Mouse (Mus musculus) CH12.LX (cell line): ENCODE results near the gene Hpse. TPM values are rescaled to one million over a fixed set of nuclear protein-coding genes. Genes with fewer than 3 reads are reported as not detected.
A peak's percentile ranks its signal among the peaks of the same experiment; 100 is the strongest.

Experiments
- DNase-seq: peaks from one replicate; pipeline ENCODE4 v3.0.0-alpha.2; 2013; ENCODE audit errors: extremely low read depth
- H3K27ac ChIP-seq: 2 replicates; pipeline ENCODE4 v1.5.1; 2012; ENCODE audit warnings: low read depth, mild to moderate bottlenecking, control low read depth, moderate library complexity; ENCODE audit not compliant: insufficient read depth
- H3K27me3 ChIP-seq: replicated peaks from 2 replicates; pipeline ENCODE3; 2012; ENCODE audit warnings: inconsistent platforms
- H3K36me3 ChIP-seq, 2 experiments: replicated peaks in 1 of 2; 2 replicates each; pipeline versions ENCODE3 to v1.6.1; 2012; ENCODE audit warnings: inconsistent platforms in 1 of 2, low read length in 1 of 2, mild to moderate bottlenecking in 1 of 2, mixed read lengths in 1 of 2, moderate library complexity in 1 of 2; ENCODE audit not compliant: control insufficient read depth in 1 of 2, insufficient read depth in 1 of 2
- H3K4me1 ChIP-seq, 2 experiments: 2 replicates each; pipeline ENCODE4 v1.6.1; 2012; ENCODE audit warnings: inconsistent platforms in 1 of 2, moderate library complexity in 1 of 2; ENCODE audit not compliant: insufficient read depth in 2 of 2, control insufficient read depth in 1 of 2
- H3K4me2 ChIP-seq: 2 replicates; pipeline ENCODE4 v1.6.1; 2012; ENCODE audit warnings: low read depth, mild to moderate bottlenecking, control low read depth; ENCODE audit not compliant: poor library complexity, insufficient read depth, severe bottlenecking
- H3K4me3 ChIP-seq, 3 experiments: fragments of 150-350 bp in 1 of 3; sonication (generic) in 1 of 3; replicated peaks in 1 of 3; 2 replicates each; pipeline versions ENCODE3 to v1.5.1; 2011 to 2012; ENCODE audit warnings: low read depth in 2 of 3, low read length in 2 of 3, mild to moderate bottlenecking in 2 of 3, moderate library complexity in 2 of 3, control low read depth in 1 of 3, improper control_type of control experiment in 1 of 3, inconsistent platforms in 1 of 3, mixed read lengths in 1 of 3; ENCODE audit not compliant: poor library complexity in 1 of 3
- H3K79me2 ChIP-seq: replicated peaks from 2 replicates; pipeline ENCODE4 v1.6.1; 2012; ENCODE audit warnings: mild to moderate bottlenecking, moderate library complexity; ENCODE audit not compliant: control insufficient read depth, poor library complexity, insufficient read depth, severe bottlenecking; ENCODE audit errors: extremely low read depth
- H3K9ac ChIP-seq: 2 replicates; pipeline ENCODE4 v1.6.1; 2012; ENCODE audit warnings: low read depth, mild to moderate bottlenecking, control low read depth, moderate library complexity; ENCODE audit not compliant: insufficient read depth
- H3K9me3 ChIP-seq: replicated peaks from 2 replicates; pipeline ENCODE3; 2012; ENCODE audit warnings: low read length, inconsistent platforms, mixed read lengths
- BHLHE40 ChIP-seq: IDR thresholded peaks from 2 replicates; pipeline ENCODE4 v1.6.1; 2011; ENCODE audit warnings: mild to moderate bottlenecking, low read depth, low read length, improper control_type of control experiment
- CHD1 ChIP-seq: IDR thresholded peaks from 2 replicates; pipeline ENCODE4 v1.6.1; 2012; ENCODE audit warnings: low read depth, low read length, improper control_type of control experiment, inconsistent platforms
- CHD2 ChIP-seq: IDR thresholded peaks from 2 replicates; pipeline ENCODE4 v1.6.1; 2011; ENCODE audit warnings: low read length, improper control_type of control experiment
- CTCF ChIP-seq, 2 experiments: IDR thresholded peaks in 1 of 2; conservative IDR thresholded peaks in 1 of 2; 2 replicates each; pipeline ENCODE4 v1.5.1; 2011 to 2012; ENCODE audit warnings: low read depth in 2 of 2, low read length in 2 of 2, improper control_type of control experiment in 1 of 2, inconsistent platforms in 1 of 2, mild to moderate bottlenecking in 1 of 2, moderate library complexity in 1 of 2
- ELF1 ChIP-seq: IDR thresholded peaks from 2 replicates; pipeline ENCODE4 v1.6.1; 2014; ENCODE audit warnings: low read depth, mild to moderate bottlenecking, inconsistent platforms, low read length, improper control_type of control experiment
- EP300 ChIP-seq: IDR thresholded peaks from 2 replicates; pipeline ENCODE4 v1.6.1; 2011; ENCODE audit warnings: low read length, improper control_type of control experiment
- ETS1 ChIP-seq: conservative IDR thresholded peaks from 2 replicates; pipeline ENCODE4 v1.6.1; 2012; ENCODE audit warnings: low read depth, mild to moderate bottlenecking, inconsistent platforms, low read length, improper control_type of control experiment, moderate library complexity
- GABPA ChIP-seq: IDR thresholded peaks from 2 replicates; pipeline ENCODE4 v1.6.1; 2012; ENCODE audit warnings: low read depth, low read length, improper control_type of control experiment, inconsistent platforms; ENCODE audit not compliant: insufficient replicate concordance
- HCFC1 ChIP-seq: IDR thresholded peaks from 2 replicates; pipeline ENCODE4 v1.6.1; 2012; ENCODE audit warnings: low read depth, mild to moderate bottlenecking, inconsistent platforms, low read length, improper control_type of control experiment
- IRF4 ChIP-seq: IDR thresholded peaks from 2 replicates; pipeline ENCODE4 v1.6.1; 2014; ENCODE audit warnings: low read depth, mild to moderate bottlenecking, inconsistent platforms, low read length, improper control_type of control experiment
- JUN ChIP-seq: IDR thresholded peaks from 2 replicates; pipeline ENCODE4 v1.6.1; 2011; ENCODE audit warnings: low read depth, mild to moderate bottlenecking, low read length, improper control_type of control experiment, moderate library complexity; ENCODE audit not compliant: insufficient read depth
- JUND ChIP-seq: conservative IDR thresholded peaks from 2 replicates; pipeline ENCODE4 v1.6.1; 2011; ENCODE audit warnings: low read depth, low read length, improper control_type of control experiment
- KAT2A ChIP-seq: IDR thresholded peaks from 2 replicates; pipeline ENCODE4 v1.6.1; 2012; ENCODE audit warnings: low read length, improper control_type of control experiment, inconsistent platforms; ENCODE audit not compliant: insufficient replicate concordance
- MAFK ChIP-seq: IDR thresholded peaks from 2 replicates; pipeline ENCODE4 v1.6.1; 2011; ENCODE audit warnings: low read length, improper control_type of control experiment; ENCODE audit not compliant: insufficient replicate concordance
- MAX ChIP-seq: IDR thresholded peaks from 2 replicates; pipeline ENCODE4 v1.6.1; 2011; ENCODE audit warnings: low read length, improper control_type of control experiment
- MAZ ChIP-seq: IDR thresholded peaks from 2 replicates; pipeline ENCODE4 v1.6.1; 2012; ENCODE audit warnings: low read depth, mild to moderate bottlenecking, inconsistent platforms, low read length, improper control_type of control experiment, moderate library complexity
- MEF2A ChIP-seq: IDR thresholded peaks from 2 replicates; pipeline ENCODE4 v1.6.1; 2014; ENCODE audit warnings: low read depth, mild to moderate bottlenecking, inconsistent platforms, low read length, improper control_type of control experiment, borderline replicate concordance
- MYC ChIP-seq: IDR thresholded peaks from 2 replicates; pipeline ENCODE4 v1.6.1; 2011; ENCODE audit warnings: low read depth, mild to moderate bottlenecking, improper control_type of control experiment, low read length
- NRF1 ChIP-seq: IDR thresholded peaks from 2 replicates; pipeline ENCODE4 v1.6.1; 2014; ENCODE audit warnings: low read depth, mild to moderate bottlenecking, inconsistent platforms, low read length, improper control_type of control experiment, moderate library complexity
- POLR2A ChIP-seq: IDR thresholded peaks from 2 replicates; pipeline ENCODE4 v1.6.1; 2011; ENCODE audit warnings: low read depth, mild to moderate bottlenecking, improper control_type of control experiment, low read length
- RAD21 ChIP-seq: IDR thresholded peaks from 2 replicates; pipeline ENCODE4 v1.6.1; 2011; ENCODE audit warnings: low read depth, mild to moderate bottlenecking, low read length, improper control_type of control experiment, moderate library complexity
- RCOR1 ChIP-seq: conservative IDR thresholded peaks from 2 replicates; pipeline ENCODE4 v1.6.1; 2012; ENCODE audit warnings: low read depth, mild to moderate bottlenecking, inconsistent platforms, low read length, improper control_type of control experiment
- SIN3A ChIP-seq: IDR thresholded peaks from 2 replicates; pipeline ENCODE4 v1.6.1; 2012; ENCODE audit warnings: low read length, improper control_type of control experiment, inconsistent platforms
- SMC3 ChIP-seq: IDR thresholded peaks from 2 replicates; pipeline ENCODE4 v1.6.1; 2011; ENCODE audit warnings: low read depth, low read length, improper control_type of control experiment
- TBP ChIP-seq: conservative IDR thresholded peaks from 2 replicates; pipeline ENCODE4 v1.6.1; 2011; ENCODE audit warnings: low read depth, low read length, improper control_type of control experiment
- TCF12 ChIP-seq: IDR thresholded peaks from 2 replicates; pipeline ENCODE4 v1.6.1; 2014; ENCODE audit warnings: low read depth, mild to moderate bottlenecking, inconsistent platforms, low read length, improper control_type of control experiment
- UBTF ChIP-seq: IDR thresholded peaks from 2 replicates; pipeline ENCODE4 v1.6.1; 2012; ENCODE audit warnings: low read depth, mild to moderate bottlenecking, inconsistent platforms, low read length, improper control_type of control experiment, moderate library complexity
- USF1 ChIP-seq: IDR thresholded peaks from 2 replicates; pipeline ENCODE4 v1.6.1; 2014; ENCODE audit warnings: low read depth, mild to moderate bottlenecking, inconsistent platforms, low read length, improper control_type of control experiment
- ZKSCAN1 ChIP-seq: IDR thresholded peaks from 2 replicates; pipeline ENCODE4 v1.6.1; 2012; ENCODE audit warnings: low read depth, inconsistent platforms, low read length, improper control_type of control experiment, borderline replicate concordance
- ZMIZ1 ChIP-seq: IDR thresholded peaks from 2 replicates; pipeline ENCODE4 v1.6.1; 2012; ENCODE audit warnings: low read depth, mild to moderate bottlenecking, inconsistent platforms, low read length, improper control_type of control experiment
- ZNF384 ChIP-seq: IDR thresholded peaks from 2 replicates; pipeline ENCODE4 v1.6.1; 2012; ENCODE audit warnings: low read depth, low read length, improper control_type of control experiment, inconsistent platforms
- dilution Hi-C: fragments of 300-500 bp; cut with MboI; formaldehyde crosslinking; loops from 2 replicates; pipeline ENCODE4 v1.14.3; 2020; ENCODE audit warnings: low sequenced_read_pairs; ENCODE audit not compliant: extremely low pct_unique_long_range_greater_than_20kb, extremely low pct_ligation_motif_present
- in situ Hi-C: fragments of 300-500 bp; cut with MboI; formaldehyde crosslinking; loops from 3 replicates; pipeline ENCODE4 v1.14.3; 2019; ENCODE audit warnings: low sequenced_read_pairs, low pct_ligation_motif_present, low pct_unique_long_range_greater_than_20kb, mixed read lengths
- polyA plus RNA-seq: library from polyadenylated mRNA; unstranded; fragments of >175 nt; gene quantifications from 2 replicates; pipeline ENCODE4 v1.2.1, GENCODE M21; 2012; ENCODE audit warnings: low read depth; ENCODE audit not compliant: insufficient read length
- total RNA-seq, 2 experiments: library from RNA; depleted of rRNA; stranded (reverse); fragments of 300-350 nt in 1 of 2; fragments of >200 nt in 1 of 2; gene quantifications; 2 replicates each; pipeline ENCODE4 v1.2.3; 2012 to 2014

The Hpse gene
- total and polyA plus RNA-seq, 3 experiments, result 3.3 to 9.5 (median 3.8) TPM

DNA sequence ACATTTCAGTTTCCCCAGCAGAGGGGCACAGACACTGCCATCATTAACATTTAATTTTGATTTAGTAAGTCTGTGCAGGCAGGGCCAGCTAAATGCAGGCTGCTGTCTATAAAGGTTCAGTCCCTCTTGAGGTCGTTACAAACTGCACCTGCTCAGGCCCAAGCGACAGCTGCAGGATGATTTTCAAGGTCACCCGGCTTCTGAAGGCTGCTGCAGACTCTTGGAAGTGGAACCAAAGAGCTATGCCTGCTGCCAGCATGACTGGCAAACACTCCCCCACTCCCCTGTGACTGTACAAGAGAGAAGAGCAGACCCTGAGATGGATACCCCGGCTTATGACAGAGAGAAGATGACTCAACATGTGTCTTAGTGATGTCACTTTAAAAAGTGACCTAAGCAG, 32.1 kb upstream of the Hpse start (continued):
- TF ChIP-seq HCFC1, result no peak
- TF ChIP-seq TBP, result no peak
- TF ChIP-seq ZKSCAN1, result no peak
- peak; percentile 58 for TF ChIP-seq ETS1
- TF ChIP-seq ZMIZ1, result no peak
- no peak for TF ChIP-seq ZNF384
- TF ChIP-seq MAFK, result 0 out of 2 replicates have a peak, but pooled peaks have one; percentile 39
- TF ChIP-seq MAX, result 0 out of 2 replicates have a peak, but pooled peaks have one; percentile 53
- 0 out of 2 replicates have a peak, but pooled peaks have one; percentile 55 for TF ChIP-seq SIN3A
- no peak for TF ChIP-seq CHD2
- no peak for TF ChIP-seq MYC
- 0 out of 2 replicates have a peak, but pooled peaks have one; percentile 13 for TF ChIP-seq MEF2A
- 0 out of 2 replicates have a peak, but pooled peaks have one; percentile 21 for TF ChIP-seq NRF1
- TF ChIP-seq ELF1, result no peak
- TF ChIP-seq KAT2A, result no peak
- TF ChIP-seq GABPA, result peak; percentile 51; the same call in 1 of the 2 replicates
- TF ChIP-seq CHD1, result no peak
- no peak for TF ChIP-seq RAD21
- no peak for TF ChIP-seq RCOR1
- TF ChIP-seq USF1, result no peak

DNA sequence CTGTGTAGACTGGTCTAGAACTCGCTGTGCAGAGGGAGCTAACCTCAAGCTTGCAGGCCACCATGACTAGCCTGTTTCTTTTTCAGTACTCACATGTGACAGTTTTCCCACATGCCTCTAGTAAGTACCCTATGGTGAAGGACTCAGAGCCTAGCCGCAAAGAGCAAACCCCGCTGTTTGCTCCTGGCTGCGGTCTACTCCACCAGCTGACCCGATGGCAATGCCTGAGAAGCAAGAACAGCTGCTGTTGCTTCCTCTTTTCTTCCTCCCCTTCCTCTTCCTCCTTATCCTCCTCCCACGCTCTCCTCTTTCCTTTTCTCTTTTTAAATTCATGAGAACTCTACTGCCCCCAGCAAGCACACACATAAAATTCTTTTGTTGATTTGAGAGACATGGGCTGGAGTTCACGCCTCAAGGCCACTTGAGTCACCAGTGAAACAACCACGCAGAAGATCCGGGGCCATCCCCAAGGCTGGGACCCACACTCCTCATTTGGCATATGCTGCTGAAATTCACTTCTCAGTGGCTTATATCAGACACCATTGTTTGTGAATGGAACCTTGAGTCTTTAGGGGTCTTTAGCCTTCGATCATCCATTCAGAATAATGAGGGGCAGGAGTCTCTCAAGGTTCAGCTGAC, 31.2 kb upstream of the Hpse start:
- peak overlapping the region; percentile 66 for H3K27ac ChIP-seq
- H3K79me2 ChIP-seq, result no peaks in the 10 kb centered on the region
- H3K27me3 ChIP-seq, result no peaks in the 10 kb centered on the region
- 0 out of 2 replicates have a peak overlapping the region, but pooled peaks have one; percentile 6 for H3K9ac ChIP-seq
- H3K4me1 ChIP-seq, result peaks cover 21 to 53% of the 10 kb centered on the region in 2 experiments
- H3K4me2 ChIP-seq, result peak overlapping the region; percentile 5; the same call in 1 of the 2 replicates
- in situ Hi-C loops (no loop called here), dilution Hi-C loops (no loop called here)
- TF ChIP-seq KAT2A (no peak), UBTF (no peak), HCFC1 (no peak), TCF12 (peak; percentile 84), CTCF (conservative IDR thresholded peaks at IDR 0.05 in 1 of 2, IDR thresholded peaks at IDR 0.05 in 1 of 2; ENCODE audit: low read depth in 2 of 2, low read length in 2 of 2) (peak in 1 of 2 experiments; percentile 9; a peak in 1 of 4 replicates), JUND (no peak), EP300 (peak; percentile 73), SIN3A (peak; percentile 61; the same call in 1 of the 2 replicates), IRF4 (peak; percentile 58), ZNF384 (no peak), ETS1 (peak; percentile 99), GABPA (no peak), SMC3 (no peak), NRF1 (no peak), POLR2A (0 out of 2 replicates have a peak, but pooled peaks have one; percentile 26), BHLHE40 (peak; percentile 77), RAD21 (no peak; the same call in 1 of the 2 replicates), MAX (0 out of 2 replicates have a peak, but pooled peaks have one; percentile 39), TBP (0 out of 2 replicates have a peak, but pooled peaks have one; percentile 29), JUN (no peak), MAZ (no peak), MYC (peak; percentile 76), MEF2A (peak; percentile 38; the same call in 1 of the 2 replicates)
- H3K4me3 ChIP-seq, result no peak overlapping the region
- H3K36me3 ChIP-seq, result no peaks in the 10 kb centered on the region
- peak; percentile 76 for DNase-seq
- H3K9me3 ChIP-seq, result peaks cover 4% of the 10 kb centered on the region
